ENCODE assay signal across 8 mouse cellular contexts in genomic region chr13:75839719-75840481, GRCm38 (mm10). TPM values are rescaled to one million over a fixed set of nuclear protein-coding genes. Genes with fewer than 3 reads are reported as not detected.
DNase-seq lines count a peak whose midpoint lies in the region; ATAC-seq and TF ChIP-seq lines count a peak whose summit lies in the region.

TSS of gene Glrx (plus strand) at chr13:75839868.

- peak; percentile 95 for DNase-seq in heart, postnatal 0 days (ENCODE audit: low spot score)
- peak; percentile 87 to 88 for DNase-seq in kidney, postnatal 36 days
- peak; percentile 53 to 67 (median 63) for DNase-seq in liver, embryonic 14.5 days (ENCODE audit: low read depth in 3 of 3, low spot score in 3 of 3)
- peak; percentile 67 for DNase-seq in neural tube, embryonic 11.5 days (ENCODE audit: low spot score)

- no peak for TF ChIP-seq EP300 in heart, postnatal 0 days (IDR thresholded peaks at IDR 0.05; ENCODE audit: low read depth)
- TF ChIP-seq EP300 in liver, embryonic 14.5 days (IDR thresholded peaks at IDR 0.05; ENCODE audit: low read depth) = no peak

- H3K36me3 ChIP-seq in E14TG2a.4 (ENCODE audit: insufficient read depth, low read length) = no peaks in the 10 kb centered on the region
- no peaks in the 10 kb centered on the region for H3K36me3 ChIP-seq in forebrain, embryonic 13.5 days (ENCODE audit: poor library complexity, severe bottlenecking)
- no peaks in the 10 kb centered on the region for H3K36me3 ChIP-seq in heart, postnatal 0 days (replicated peaks; ENCODE audit: control insufficient read depth, insufficient read depth, low read length)
- no peaks in the 10 kb centered on the region for H3K36me3 ChIP-seq in liver, embryonic 14.5 days (replicated peaks; ENCODE audit: control insufficient read depth, insufficient read depth, low read depth)
- H3K36me3 ChIP-seq in neural tube, embryonic 11.5 days (ENCODE audit: control insufficient read depth, insufficient read depth, low read length) = no peaks in the 10 kb centered on the region
- H3K36me3 ChIP-seq in stomach, embryonic 16.5 days (ENCODE audit: control insufficient read depth, insufficient read depth, low read length) = no peaks in the 10 kb centered on the region

- peaks cover 92% of the 10 kb centered on the region for H3K4me1 ChIP-seq in E14TG2a.4 (replicated peaks; ENCODE audit: low read depth, low read length)
- H3K4me1 ChIP-seq in forebrain, embryonic 13.5 days = peaks cover 16% of the 10 kb centered on the region
- H3K4me1 ChIP-seq in heart, postnatal 0 days (ENCODE audit: control insufficient read depth, insufficient read depth) = peaks cover 24% of the 10 kb centered on the region
- H3K4me1 ChIP-seq in liver, embryonic 14.5 days (replicated peaks; ENCODE audit: control insufficient read depth in 2 of 2, insufficient read depth in 2 of 2, low read length in 1 of 2) = peaks cover 5 to 31% of the 10 kb centered on the region in 2 experiments; a peak in 3 of 4 replicates
- H3K4me1 ChIP-seq in neural tube, embryonic 11.5 days (ENCODE audit: control insufficient read depth, insufficient read depth, low read length) = peaks cover 7% of the 10 kb centered on the region; the same call in 1 of the 2 replicates
- H3K4me1 ChIP-seq in stomach, embryonic 16.5 days (ENCODE audit: control insufficient read depth, insufficient read depth, low read length) = peaks cover 17% of the 10 kb centered on the region

- no peak for TF ChIP-seq CTCF in E14TG2a.4 (conservative IDR thresholded peaks at IDR 0.05; ENCODE audit: low read length)
- TF ChIP-seq CTCF in heart, postnatal 0 days (IDR thresholded peaks at IDR 0.05; ENCODE audit: low read depth) = no peak
- no peak for TF ChIP-seq CTCF in liver, embryonic 14.5 days (IDR thresholded peaks at IDR 0.05; ENCODE audit: low read depth)

- no peaks in the 10 kb centered on the region for H3K9me3 ChIP-seq in E14TG2a.4 (ENCODE audit: low read length)
- no peaks in the 10 kb centered on the region for H3K9me3 ChIP-seq in forebrain, embryonic 13.5 days (replicated peaks)
- H3K9me3 ChIP-seq in heart, postnatal 0 days (replicated peaks; ENCODE audit: control insufficient read depth, low read length) = no peaks in the 10 kb centered on the region
- no peaks in the 10 kb centered on the region for H3K9me3 ChIP-seq in liver, embryonic 14.5 days (ENCODE audit: control insufficient read depth, low read length)
- no peaks in the 10 kb centered on the region for H3K9me3 ChIP-seq in neural tube, embryonic 11.5 days (ENCODE audit: control insufficient read depth, low read length)
- H3K9me3 ChIP-seq in stomach, embryonic 16.5 days (replicated peaks; ENCODE audit: control insufficient read depth, low read length) = no peaks in the 10 kb centered on the region

- peak; percentile 91 for ATAC-seq in cerebellum, adult (ENCODE audit: insufficient number of reproducible peaks, low FRiP score, low TSS enrichment)
- peak; percentile 91 for ATAC-seq in forebrain, embryonic 13.5 days
- ATAC-seq in heart, postnatal 0 days (ENCODE audit: insufficient read depth, low read depth) = peak; percentile 92
- ATAC-seq in liver, embryonic 14.5 days (ENCODE audit: insufficient read depth) = peak; percentile 81
- ATAC-seq in neural tube, embryonic 11.5 days (ENCODE audit: insufficient read depth, low FRiP score, low TSS enrichment) = peak; percentile 80
- peak; percentile 89 for ATAC-seq in stomach, embryonic 16.5 days (ENCODE audit: insufficient read depth, low FRiP score)

- peak within 1 kb of the TSS; percentile 62 for H3K27ac ChIP-seq in forebrain, embryonic 13.5 days
- peak within 1 kb of the TSS; percentile 92 for H3K27ac ChIP-seq in heart, postnatal 0 days (ENCODE audit: low read depth)
- peak within 1 kb of the TSS; percentile 19; the same call in 1 of the 2 replicates for H3K27ac ChIP-seq in liver, embryonic 14.5 days
- 0 out of 2 replicates have a peak within 1 kb of the TSS, but pooled peaks have one; percentile 50 for H3K27ac ChIP-seq in neural tube, embryonic 11.5 days (ENCODE audit: low read depth, low read length)
- H3K27ac ChIP-seq in stomach, embryonic 16.5 days (ENCODE audit: low read length) = peak within 1 kb of the TSS; percentile 79

- H3K4me2 ChIP-seq in forebrain, embryonic 13.5 days = peak within 1 kb of the TSS; percentile 69
- peak within 1 kb of the TSS; percentile 73 for H3K4me2 ChIP-seq in heart, postnatal 0 days (ENCODE audit: low read depth, low read length)
- H3K4me2 ChIP-seq in liver, embryonic 14.5 days (ENCODE audit: low read depth) = peak within 1 kb of the TSS; percentile 71
- H3K4me2 ChIP-seq in neural tube, embryonic 11.5 days (ENCODE audit: low read depth) = peak within 1 kb of the TSS; percentile 50
- peak within 1 kb of the TSS; percentile 66 for H3K4me2 ChIP-seq in stomach, embryonic 16.5 days (ENCODE audit: low read depth, low read length)

- WGBS in forebrain, embryonic 13.5 days = under 1% methylated on average over 12 of the region's 12 CpGs
- 0% methylated on average over 12 of the region's 12 CpGs for WGBS in heart, postnatal 0 days
- WGBS in liver, embryonic 14.5 days (ENCODE audit: insufficient replicate concordance) = under 1% methylated on average over 12 of the region's 12 CpGs
- under 1% methylated on average over 12 of the region's 12 CpGs for WGBS in neural tube, embryonic 11.5 days
- WGBS in stomach, embryonic 16.5 days = under 1% methylated on average over 12 of the region's 12 CpGs

- H3K4me3 ChIP-seq in E14TG2a.4 (replicated peaks; ENCODE audit: low read length) = peak within 1 kb of the TSS; percentile 75
- H3K4me3 ChIP-seq in forebrain, embryonic 13.5 days = peak within 1 kb of the TSS; percentile 45
- peak within 1 kb of the TSS; percentile 63 for H3K4me3 ChIP-seq in heart, postnatal 0 days (ENCODE audit: low read depth, low read length)
- H3K4me3 ChIP-seq in liver, embryonic 14.5 days (ENCODE audit: insufficient read depth in 1 of 2, low read depth in 2 of 2, low read length in 2 of 2) = peak within 1 kb of the TSS; percentile 60 to 79
- H3K4me3 ChIP-seq in neural tube, embryonic 11.5 days (ENCODE audit: low read depth, low read length) = peak within 1 kb of the TSS; percentile 50
- peak within 1 kb of the TSS; percentile 54 for H3K4me3 ChIP-seq in stomach, embryonic 16.5 days (replicated peaks; ENCODE audit: low read length)

- no peaks in the 10 kb centered on the region for H3K27me3 ChIP-seq in E14TG2a.4 (ENCODE audit: insufficient read depth, low read length)
- no peaks in the 10 kb centered on the region for H3K27me3 ChIP-seq in forebrain, embryonic 13.5 days
- no peaks in the 10 kb centered on the region for H3K27me3 ChIP-seq in heart, postnatal 0 days (ENCODE audit: control insufficient read depth, insufficient read depth, low read length)
- H3K27me3 ChIP-seq in liver, embryonic 14.5 days (ENCODE audit: control insufficient read depth, insufficient read depth, low read length) = no peaks in the 10 kb centered on the region
- no peaks in the 10 kb centered on the region for H3K27me3 ChIP-seq in neural tube, embryonic 11.5 days (ENCODE audit: control insufficient read depth, insufficient read depth, low read length)
- no peaks in the 10 kb centered on the region for H3K27me3 ChIP-seq in stomach, embryonic 16.5 days (ENCODE audit: control insufficient read depth, insufficient read depth, low read length)

- H3K9ac ChIP-seq in forebrain, embryonic 13.5 days = peak within 1 kb of the TSS; percentile 63
- peak within 1 kb of the TSS; percentile 67 for H3K9ac ChIP-seq in heart, postnatal 0 days (replicated peaks; ENCODE audit: low read depth, low read length)
- H3K9ac ChIP-seq in liver, embryonic 14.5 days (replicated peaks) = peak within 1 kb of the TSS; percentile 55
- peak within 1 kb of the TSS; percentile 62 for H3K9ac ChIP-seq in neural tube, embryonic 11.5 days (ENCODE audit: low read length)
- peak within 1 kb of the TSS; percentile 66 for H3K9ac ChIP-seq in stomach, embryonic 16.5 days (ENCODE audit: low read length)

RNA-seq across cellular contexts. Expression of gene Glrx, which starts in this region (rescaled TPM):
- 26.4 and 30.3 TPM in 2 replicates for polyA plus RNA-seq in forebrain, embryonic 13.5 days (2015; fragmentation: Nextera tagmentation; extraction: Ambion mirVana)
- 105 and 107 TPM in 2 replicates for total RNA-seq in heart, postnatal 0 days (2014; rRNA removed; ENCODE audit: low replicate concordance)
- 156 and 160 TPM in 2 replicates for polyA plus RNA-seq in heart, postnatal 0 days (2015; fragmentation: Nextera tagmentation; extraction: Ambion mirVana)
- 19.8 and 21.6 TPM in 2 replicates for polyA plus RNA-seq in liver, embryonic 14.5 days (2012; rRNA removed)
- 39.2 and 40.4 TPM in 2 replicates for polyA plus RNA-seq in liver, embryonic 14.5 days (2014; fragmentation: Nextera tagmentation; extraction: Ambion mirVana)
- 39.5 and 39.6 TPM in 2 replicates for polyA plus RNA-seq in neural tube, embryonic 11.5 days (2014; fragmentation: Nextera tagmentation; extraction: Ambion mirVana)
- polyA plus RNA-seq in stomach, embryonic 16.5 days (2015; fragmentation: Nextera tagmentation; extraction: Ambion mirVana) = 99.8 and 113 TPM in 2 replicates

Comparison
In these comparisons a context has a peak if more than half of its experiments do, and no peak if none do; other contexts are left out.
1. Peak in every context shown above with its lines: DNase-seq, ATAC-seq, H3K4me3 ChIP-seq and H3K27ac ChIP-seq.
2. H3K27ac ChIP-seq: peak in every context shown above with its lines; median percentile 92 in heart, postnatal 0 days; 79 in stomach, embryonic 16.5 days; 62 in forebrain, embryonic 13.5 days; 50 in neural tube, embryonic 11.5 days; 19 in liver, embryonic 14.5 days.